Mouse (Mus musculus) hindbrain, embryonic 12.5 days (tissue): Measurements from ENCODE around the gene Smad6. TPM values are rescaled to one million over a fixed set of nuclear protein-coding genes. Genes with fewer than 3 reads are reported as not detected.

Experiments used
- ATAC-seq: fragments of 200-750 bp; cut with Nextera tagmentation; 2 replicates; pipeline ENCODE4 v1.8.0; 2017; ENCODE audit warnings: moderate TSS enrichment; ENCODE audit not compliant: low FRiP score
- H3K27ac ChIP-seq: fragments of 300-500 bp; sonication (generic); 2 replicates; pipeline ENCODE4 v1.5.1; 2016; ENCODE audit warnings: mild to moderate bottlenecking
- H3K27me3 ChIP-seq: fragments of 300-500 bp; sonication (generic); 2 replicates; pipeline ENCODE4 v1.6.1; 2016; ENCODE audit warnings: mild to moderate bottlenecking
- H3K36me3 ChIP-seq: fragments of 300-500 bp; sonication (generic); 2 replicates; pipeline ENCODE4 v1.6.1; 2016; ENCODE audit warnings: mild to moderate bottlenecking
- H3K4me1 ChIP-seq: fragments of 300-500 bp; sonication (generic); 2 replicates; pipeline ENCODE4 v1.6.1; 2016
- H3K4me2 ChIP-seq: fragments of 300-500 bp; sonication (generic); replicated peaks from 2 replicates; pipeline ENCODE4 v1.6.1; 2016; ENCODE audit warnings: mild to moderate bottlenecking
- H3K4me3 ChIP-seq: fragments of 300-500 bp; sonication (generic); 2 replicates; pipeline ENCODE4 v1.5.1; 2016; ENCODE audit warnings: mild to moderate bottlenecking
- H3K9ac ChIP-seq: fragments of 300-500 bp; sonication (generic); 2 replicates; pipeline ENCODE4 v1.6.1; 2016; ENCODE audit warnings: mild to moderate bottlenecking, moderate library complexity
- H3K9me3 ChIP-seq: fragments of 300-500 bp; sonication (generic); replicated peaks from 2 replicates; pipeline ENCODE4 v1.6.1; 2016; ENCODE audit warnings: mild to moderate bottlenecking
- WGBS: fragments of 180-500 bp; shearing (Covaris S2); methylation state at CpG from one replicate; pipeline ENCODE4 v1.1.7; 2016; 5-methylcytosine and 5-hydroxymethylcytosine counted together
- polyA plus RNA-seq: library from polyadenylated mRNA; unstranded; fragments of >200 nt; fragmentation: Nextera tagmentation; extraction: Ambion mirVana; gene quantifications from 2 replicates; pipeline ENCODE4 v1.2.1, GENCODE M21; 2016

Smad6 gene
- polyA plus RNA-seq, 1 experiment from 2014 or later: 12.4 TPM

DNA sequence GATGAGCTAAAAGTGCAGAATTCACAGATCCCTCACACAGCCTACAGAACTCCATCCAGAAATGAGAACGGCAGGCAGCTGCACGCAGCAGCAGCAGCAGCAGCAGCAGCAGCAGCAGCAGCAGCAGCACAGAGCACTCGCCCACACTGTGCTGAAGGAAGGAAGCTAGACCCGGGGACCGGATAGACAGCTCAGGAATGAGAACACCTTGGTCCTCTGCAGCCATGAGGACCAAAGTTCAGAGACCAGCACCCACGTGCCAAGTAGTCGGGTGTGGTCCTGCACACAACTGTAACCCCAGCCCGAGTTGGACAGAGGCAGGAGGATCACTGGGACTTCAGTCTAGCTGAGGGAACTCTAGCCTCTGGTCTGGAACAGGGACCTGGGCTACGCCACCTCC, 22.7 kb downstream of the Smad6 start:
- Histone ChIP-seq H3K36me3 (0 out of 2 replicates have a peak, but pooled peaks cover 4% of the 10 kb centered on the region), H3K27me3 (no peaks in the 10 kb centered on the region), H3K9ac (no peak overlapping the region; the same call in 1 of the 2 replicates), H3K9me3 (no peaks in the 10 kb centered on the region), H3K4me3 (no peak overlapping the region), H3K4me1 (peaks cover 22% of the 10 kb centered on the region), H3K4me2 (no peak overlapping the region), H3K27ac (no peak overlapping the region)
- ATAC-seq: no peak
- WGBS: 86% methylated on average over 9 of the region's 9 CpGs

DNA sequence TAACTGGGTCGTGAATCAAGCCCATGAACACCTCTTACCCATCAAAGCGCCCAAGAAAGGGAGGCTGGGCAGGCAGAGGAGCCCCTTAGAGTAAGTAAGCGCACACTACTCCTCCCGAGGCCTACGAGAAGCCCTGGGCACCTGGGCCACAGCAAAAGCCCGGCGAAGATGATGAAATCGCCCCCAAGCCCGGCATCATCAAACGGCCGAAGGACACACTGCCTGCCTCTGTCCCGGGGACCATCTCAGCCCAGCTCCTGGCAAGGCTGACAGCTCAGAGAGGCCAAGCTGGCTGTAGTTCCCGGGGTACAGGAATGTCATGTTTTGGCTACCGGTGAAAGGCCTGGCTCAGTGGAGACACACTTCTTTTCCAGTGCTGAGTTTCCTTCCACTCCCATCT, 23.8 kb downstream of the Smad6 start:
- 68% methylated on average over 14 of the region's 14 CpGs for WGBS
- Histone ChIP-seq H3K4me3 (no peak overlapping the region), H3K36me3 (0 out of 2 replicates have a peak, but pooled peaks cover 4% of the 10 kb centered on the region), H3K27me3 (no peaks in the 10 kb centered on the region), H3K9ac (no peak overlapping the region), H3K4me2 (no peak overlapping the region), H3K4me1 (peaks cover 27% of the 10 kb centered on the region), H3K9me3 (no peaks in the 10 kb centered on the region), H3K27ac (no peak overlapping the region)
- no peak for ATAC-seq

DNA sequence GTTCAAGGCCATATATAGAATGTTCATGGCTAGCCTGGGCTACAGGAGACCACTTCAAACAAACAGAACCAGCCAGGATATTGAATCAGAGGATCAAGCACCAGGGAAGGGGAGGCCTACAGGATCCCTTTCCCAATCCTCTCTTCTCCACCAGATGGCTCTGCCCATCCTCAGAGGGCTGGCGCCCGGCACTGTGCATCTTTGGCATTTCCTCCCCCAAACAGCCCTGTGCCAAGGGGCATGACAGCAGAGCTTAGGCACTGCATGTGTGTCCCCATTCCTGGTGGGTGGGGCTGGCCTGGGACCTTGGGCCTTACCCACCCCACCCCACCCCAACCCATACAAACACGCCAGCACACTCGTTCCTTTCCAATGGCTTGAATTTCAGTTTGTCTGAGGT, 24.4 kb downstream of the Smad6 start:
- Histone ChIP-seq H3K9ac (no peak overlapping the region), H3K36me3 (0 out of 2 replicates have a peak, but pooled peaks cover 4% of the 10 kb centered on the region), H3K4me2 (no peak overlapping the region), H3K4me3 (no peak overlapping the region), H3K27me3 (no peaks in the 10 kb centered on the region), H3K9me3 (no peaks in the 10 kb centered on the region), H3K27ac (no peak overlapping the region), H3K4me1 (peaks cover 30% of the 10 kb centered on the region)
- 71% methylated on average over 4 of the region's 4 CpGs for WGBS
- no peak for ATAC-seq

DNA sequence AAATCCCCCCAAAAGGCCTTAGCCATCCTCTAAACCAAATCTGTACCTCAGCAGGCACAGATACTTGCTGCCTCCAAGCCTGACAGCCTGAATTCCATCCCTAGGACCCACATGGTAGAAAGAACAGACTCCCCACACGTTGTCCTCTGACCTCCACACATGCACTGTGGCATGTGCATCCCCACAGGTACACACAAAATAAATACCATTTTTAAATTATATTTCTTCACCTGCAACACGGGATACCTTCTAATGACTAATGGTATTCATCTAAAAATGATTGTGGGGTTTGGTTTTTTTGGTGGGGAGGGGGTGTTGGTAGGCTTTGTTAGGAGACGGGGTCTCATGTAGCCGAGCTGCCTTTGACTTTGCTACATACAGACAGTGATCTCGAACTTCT, 28.6 kb downstream of the Smad6 start:
- H3K4me3 ChIP-seq: no peak overlapping the region
- H3K9me3 ChIP-seq: no peaks in the 10 kb centered on the region
- 88% methylated on average over 5 of the region's 5 CpGs for WGBS
- H3K9ac ChIP-seq: no peak overlapping the region
- no peak overlapping the region for H3K27ac ChIP-seq
- H3K4me2 ChIP-seq: no peak overlapping the region
- peaks cover 21% of the 10 kb centered on the region for H3K4me1 ChIP-seq
- no peaks in the 10 kb centered on the region for H3K36me3 ChIP-seq
- no peak for ATAC-seq
- H3K27me3 ChIP-seq: no peaks in the 10 kb centered on the region

DNA sequence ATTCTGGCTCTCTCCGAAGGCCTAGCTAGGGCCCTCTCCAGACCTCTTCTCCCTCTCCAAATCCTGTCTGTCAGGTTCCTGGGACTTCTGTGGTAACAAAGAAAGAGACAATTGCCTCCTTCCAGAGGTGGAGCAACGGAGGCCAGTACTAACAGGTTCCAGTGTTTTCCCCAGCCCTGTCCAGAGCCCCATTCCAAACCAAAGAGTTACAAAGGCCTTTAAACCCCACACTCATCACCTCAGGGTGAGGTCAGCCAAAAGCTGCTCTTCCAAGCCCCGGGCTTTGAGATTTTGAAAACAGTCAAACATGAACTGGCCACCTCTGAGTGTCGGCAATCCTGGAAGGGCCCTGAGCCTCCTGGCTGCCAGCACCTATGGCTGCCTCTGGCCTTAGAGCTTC, 29.1 kb downstream of the Smad6 start:
- Histone ChIP-seq H3K27me3 (no peaks in the 10 kb centered on the region), H3K4me2 (no peak overlapping the region), H3K4me3 (no peak overlapping the region), H3K9ac (no peak overlapping the region), H3K27ac (no peak overlapping the region), H3K9me3 (no peaks in the 10 kb centered on the region), H3K36me3 (no peaks in the 10 kb centered on the region), H3K4me1 (peaks cover 17% of the 10 kb centered on the region)
- ATAC-seq: no peak
- 65% methylated on average over 4 of the region's 4 CpGs for WGBS

DNA sequence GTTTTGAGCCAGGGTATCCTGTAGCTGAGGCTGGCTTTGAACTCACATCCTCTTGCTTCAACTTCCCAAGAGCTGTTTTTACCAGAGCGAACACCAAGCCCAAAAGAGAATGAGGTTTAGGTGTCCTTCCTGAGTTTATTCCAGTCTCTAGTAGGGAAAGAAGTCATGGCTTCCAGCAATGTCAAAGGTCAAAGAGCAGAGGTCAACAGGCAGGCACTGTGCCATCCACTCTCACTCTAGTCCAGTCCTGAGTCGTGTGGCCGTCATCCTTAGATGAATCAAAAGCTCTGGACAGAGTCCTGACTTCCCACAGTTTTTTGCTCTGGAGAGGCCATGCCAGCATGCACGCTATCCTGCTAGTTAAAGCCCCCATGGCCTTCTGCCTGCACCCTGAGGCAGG, 30.7 kb downstream of the Smad6 start:
- no peaks in the 10 kb centered on the region for H3K9me3 ChIP-seq
- ATAC-seq: no peak
- 68% methylated on average over 4 of the region's 4 CpGs for WGBS

DNA sequence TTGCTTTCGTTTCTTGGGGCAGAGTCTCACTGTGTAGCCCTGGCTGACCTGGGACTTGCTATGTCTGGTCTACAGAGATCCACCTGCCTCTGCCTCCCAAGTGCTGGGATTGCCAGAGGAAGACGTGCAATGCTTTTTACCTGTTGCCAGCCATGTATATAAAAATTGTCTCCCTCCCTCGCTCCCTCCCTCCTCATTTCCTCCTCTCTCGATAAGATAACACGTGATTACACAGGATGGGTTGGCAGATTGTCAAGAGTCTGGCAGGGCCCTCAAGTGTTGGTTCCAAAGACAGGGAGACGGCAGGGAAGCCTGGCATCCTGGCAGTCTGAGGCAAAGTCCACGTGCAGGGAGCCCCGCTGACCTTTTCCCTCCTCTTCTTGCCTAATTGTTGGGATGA, 32.2 kb downstream of the Smad6 start:
- H3K4me2 ChIP-seq: no peak overlapping the region
- no peak overlapping the region for H3K27ac ChIP-seq
- 83% methylated on average over 8 of the region's 8 CpGs for WGBS
- ATAC-seq: no peak
- no peaks in the 10 kb centered on the region for H3K36me3 ChIP-seq
- no peak overlapping the region for H3K4me3 ChIP-seq
- no peaks in the 10 kb centered on the region for H3K27me3 ChIP-seq
- H3K4me1 ChIP-seq: peaks cover 18% of the 10 kb centered on the region
- no peaks in the 10 kb centered on the region for H3K9me3 ChIP-seq
- no peak overlapping the region for H3K9ac ChIP-seq

More for the DNA sequence above, 30.7 kb downstream of the Smad6 start:
- Histone ChIP-seq H3K4me2 (no peak overlapping the region), H3K27me3 (no peaks in the 10 kb centered on the region), H3K4me1 (peaks cover 15% of the 10 kb centered on the region; the same call in 1 of the 2 replicates), H3K9ac (no peak overlapping the region), H3K36me3 (no peaks in the 10 kb centered on the region), H3K27ac (no peak overlapping the region), H3K4me3 (no peak overlapping the region)

DNA sequence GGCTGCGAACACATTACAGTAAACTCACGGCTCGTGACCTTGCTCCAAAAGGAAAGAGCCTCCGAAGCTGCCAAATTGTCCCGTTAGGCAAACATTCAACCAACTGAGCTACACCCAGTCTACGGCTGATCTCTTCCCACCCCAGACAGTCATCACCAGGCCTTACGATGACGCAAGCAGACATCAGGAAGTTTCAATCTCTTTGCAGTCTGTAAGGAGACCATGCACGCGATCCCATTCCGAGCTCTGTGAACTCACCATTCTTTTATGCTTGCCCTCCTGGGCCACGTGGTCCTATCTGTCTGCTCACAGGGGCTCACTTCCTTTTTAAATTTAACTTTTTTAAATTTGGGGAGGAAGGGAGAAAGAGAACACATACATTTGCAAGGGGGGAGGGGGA, 32.6 kb downstream of the Smad6 start:
- H3K9ac ChIP-seq: no peak overlapping the region
- H3K4me1 ChIP-seq: peaks cover 23% of the 10 kb centered on the region
- no peak for ATAC-seq
- H3K4me3 ChIP-seq: no peak overlapping the region
- no peak overlapping the region for H3K27ac ChIP-seq
- WGBS: 89% methylated on average over 12 of the region's 12 CpGs
- no peaks in the 10 kb centered on the region for H3K9me3 ChIP-seq
- H3K36me3 ChIP-seq: no peaks in the 10 kb centered on the region
- H3K4me2 ChIP-seq: no peak overlapping the region
- no peaks in the 10 kb centered on the region for H3K27me3 ChIP-seq

DNA sequence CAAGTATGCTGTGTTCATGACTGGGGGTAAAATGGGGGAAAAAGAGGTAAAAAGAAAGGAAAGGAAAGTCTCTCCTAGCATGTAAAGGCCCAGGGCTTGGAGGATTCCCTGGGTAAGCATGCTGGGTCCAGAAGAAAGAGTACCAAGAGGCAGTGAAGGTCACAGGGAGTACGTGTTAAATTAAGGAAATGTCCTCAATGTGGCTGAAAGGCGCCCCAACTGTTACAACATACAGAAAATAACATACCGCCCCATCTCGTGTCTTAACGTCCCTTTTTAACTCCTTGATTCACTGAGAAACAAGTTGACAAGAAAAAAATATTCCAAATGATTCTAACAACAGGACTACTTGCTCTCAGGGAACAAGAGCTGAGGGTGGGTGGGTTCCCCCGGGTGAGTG, 36.7 kb downstream of the Smad6 start:
- no peaks in the 10 kb centered on the region for H3K36me3 ChIP-seq
- H3K4me1 ChIP-seq: peaks cover 31% of the 10 kb centered on the region
- no peak overlapping the region for H3K27ac ChIP-seq
- no peaks in the 10 kb centered on the region for H3K27me3 ChIP-seq
- 73% methylated on average over 6 of the region's 6 CpGs for WGBS
- H3K4me2 ChIP-seq: no peak overlapping the region
- no peak for ATAC-seq
- no peak overlapping the region for H3K4me3 ChIP-seq
- H3K9me3 ChIP-seq: no peaks in the 10 kb centered on the region
- no peak overlapping the region for H3K9ac ChIP-seq

DNA sequence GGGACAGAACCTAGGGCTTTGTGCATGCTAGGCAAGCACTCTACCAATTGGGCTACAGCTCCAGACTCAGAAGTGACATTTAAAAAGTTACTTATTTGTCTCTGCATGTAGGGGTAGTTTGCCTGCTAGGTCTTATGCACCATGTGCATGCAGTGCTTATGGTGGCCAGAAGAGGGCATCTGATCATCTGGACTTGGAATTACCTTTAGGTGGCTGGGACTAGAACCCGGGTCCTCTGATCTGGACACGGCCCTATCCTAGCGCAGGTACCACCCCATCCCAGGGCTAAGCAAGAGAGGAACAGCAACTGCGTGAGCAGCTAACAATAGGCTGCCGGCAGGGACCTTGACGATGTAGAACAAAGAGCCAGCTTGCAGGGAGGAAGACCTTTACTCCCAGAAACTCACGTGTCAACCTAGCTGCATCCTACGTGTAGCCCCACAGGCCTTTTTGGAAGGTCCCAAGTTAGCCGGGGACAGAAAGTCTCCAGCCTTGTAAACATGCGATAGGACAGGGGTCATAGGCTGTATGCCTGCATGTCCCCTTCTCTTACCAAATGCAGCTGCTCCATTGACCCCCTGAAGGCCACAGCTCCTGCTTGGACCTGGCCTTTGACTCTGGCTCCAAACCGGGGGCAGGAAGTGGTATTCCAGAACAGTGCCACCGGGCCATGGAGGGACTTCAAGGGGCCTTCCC, 38.8 kb downstream of the Smad6 start:
- no peaks in the 10 kb centered on the region for H3K36me3 ChIP-seq
- H3K27me3 ChIP-seq: no peaks in the 10 kb centered on the region
- no peak overlapping the region for H3K4me2 ChIP-seq
- no peak overlapping the region for H3K4me3 ChIP-seq
- peaks cover 43% of the 10 kb centered on the region for H3K4me1 ChIP-seq
- H3K9me3 ChIP-seq: no peaks in the 10 kb centered on the region
- H3K27ac ChIP-seq: no peak overlapping the region
- WGBS: 70% methylated on average over 12 of the region's 12 CpGs
- no peak for ATAC-seq
- no peak overlapping the region for H3K9ac ChIP-seq

DNA sequence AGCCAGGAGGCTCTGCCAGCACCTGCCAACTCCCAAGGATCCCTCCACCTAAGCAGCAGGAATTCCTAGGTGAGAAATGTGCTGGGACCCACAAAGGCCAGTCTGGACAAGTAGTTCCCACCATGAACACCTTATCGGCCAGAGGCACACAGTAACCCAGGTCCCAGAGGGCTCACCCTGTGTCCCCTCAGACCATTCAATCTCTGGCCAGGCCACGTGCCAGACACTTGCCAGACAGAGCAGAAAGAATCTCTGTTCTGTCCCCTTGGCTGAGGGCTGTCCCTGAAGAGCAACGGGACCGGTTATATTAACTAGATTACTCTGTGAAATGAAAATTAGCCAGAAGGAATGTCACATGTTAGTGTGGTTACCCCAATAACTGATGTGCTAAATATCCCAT, 39.9 kb downstream of the Smad6 start:
- Histone ChIP-seq H3K9ac (no peak overlapping the region), H3K9me3 (no peaks in the 10 kb centered on the region), H3K4me2 (no peak overlapping the region), H3K27me3 (no peaks in the 10 kb centered on the region), H3K36me3 (no peaks in the 10 kb centered on the region), H3K4me1 (peaks cover 42% of the 10 kb centered on the region), H3K27ac (no peak overlapping the region), H3K4me3 (no peak overlapping the region)
- no peak for ATAC-seq
- WGBS: 93% methylated on average over 4 of the region's 4 CpGs

DNA sequence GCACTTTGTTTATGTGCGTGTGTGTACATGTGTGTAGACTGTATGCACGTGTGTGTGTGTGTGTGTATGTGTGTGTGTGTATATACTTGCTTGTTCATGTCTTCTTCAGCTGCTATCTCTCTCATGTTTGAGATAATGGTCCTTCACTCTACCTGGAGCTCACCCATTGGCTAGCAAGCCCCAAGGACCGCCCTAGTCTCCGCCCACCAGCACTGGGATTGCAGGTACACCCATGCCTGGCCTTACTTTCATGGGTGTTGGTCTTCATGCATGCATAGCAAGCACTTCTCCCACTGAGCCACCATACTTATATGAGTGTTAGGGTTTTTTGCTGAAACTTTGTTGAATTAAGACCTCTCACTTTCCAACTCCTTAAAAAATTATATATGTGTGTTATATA, 40.5 kb downstream of the Smad6 start:
- H3K4me3 ChIP-seq: no peak overlapping the region
- H3K9me3 ChIP-seq: no peaks in the 10 kb centered on the region
- H3K4me1 ChIP-seq: peaks cover 43% of the 10 kb centered on the region
- ATAC-seq: no peak
- 0 out of 2 replicates have a peak overlapping the region, but pooled peaks have one; percentile 35 for H3K27ac ChIP-seq
- H3K4me2 ChIP-seq: no peak overlapping the region
- H3K9ac ChIP-seq: no peak overlapping the region
- H3K36me3 ChIP-seq: no peaks in the 10 kb centered on the region
- WGBS: 73% methylated on average over 4 of the region's 4 CpGs
- H3K27me3 ChIP-seq: no peaks in the 10 kb centered on the region
